Mouse (Mus musculus): Measurements from ENCODE around the gene Capns1.
"Not testable (repeated sequence)": the region's sequence is repeated elsewhere in the genome, so short reads cannot be mapped to it uniquely, and the experiment has no call there.

Gene Capns1

DNA sequence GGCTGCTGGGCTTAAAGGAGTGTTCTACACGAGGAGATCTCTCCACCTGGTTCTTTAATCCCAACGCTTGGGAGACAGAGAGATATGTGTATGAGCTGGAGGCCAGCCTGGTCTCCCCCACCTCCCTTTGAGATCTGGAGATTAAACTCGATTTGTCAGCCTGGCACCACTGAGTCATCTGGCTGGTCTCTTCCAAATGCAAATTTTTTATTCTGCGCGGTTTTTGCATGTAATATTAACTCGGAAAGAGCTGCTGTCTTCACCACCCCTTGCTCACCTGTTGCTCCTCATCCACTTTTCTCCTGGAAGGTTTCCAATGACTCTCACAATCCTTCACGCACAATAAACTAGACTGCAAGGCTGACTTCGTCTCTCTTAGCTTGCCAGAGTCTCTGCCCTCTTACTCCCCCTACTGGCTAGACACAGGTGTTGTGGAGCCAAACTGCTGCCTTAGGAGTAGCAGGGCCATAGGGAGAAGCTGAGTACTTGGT lies at the start of gene Capns1:
Gene Capns1 (minus strand): TSS at position 331 of the 491 bp plus-strand sequence.
- peak; percentile 67 for DNase-seq

- DNase-seq = not testable (repeated sequence)
Measured at GRCm38 (mm10) chr7:30237374-30237773, 38.8 kb upstream of the Capns1 start.

DNA sequence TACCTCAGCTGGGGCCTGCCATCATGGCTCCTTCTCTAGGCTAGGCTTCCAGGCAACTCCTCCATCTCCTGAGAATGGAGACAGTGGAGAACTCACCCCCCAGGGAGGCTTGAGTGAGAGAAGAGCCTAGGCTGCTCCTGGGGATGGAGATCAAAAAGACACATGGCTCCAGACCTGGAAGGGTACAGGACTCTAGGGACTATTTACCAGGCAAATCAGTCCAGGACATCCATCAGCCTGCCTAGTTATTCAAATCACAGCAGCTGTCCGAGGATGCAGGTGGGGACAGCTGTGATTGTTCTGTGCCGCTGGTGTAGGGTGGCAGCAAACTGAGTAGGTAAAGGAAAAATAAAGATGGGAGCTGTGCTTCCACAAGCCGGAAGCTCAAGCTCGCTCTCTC lies 37.0 kb upstream of the Capns1 start, which contains the start of gene Ovol3:
Gene Ovol3 (minus strand): TSS at position 101 of the 400 bp plus-strand sequence.
- no peak for DNase-seq

GRCm38 (mm10) chr7:30235091-30235490 lies 36.5 kb upstream of the Capns1 start:
- no peak for DNase-seq

GRCm38 (mm10) chr7:30234276-30234858 lies 35.8 kb upstream of the Capns1 start:
- DNase-seq = no peak

DNA sequence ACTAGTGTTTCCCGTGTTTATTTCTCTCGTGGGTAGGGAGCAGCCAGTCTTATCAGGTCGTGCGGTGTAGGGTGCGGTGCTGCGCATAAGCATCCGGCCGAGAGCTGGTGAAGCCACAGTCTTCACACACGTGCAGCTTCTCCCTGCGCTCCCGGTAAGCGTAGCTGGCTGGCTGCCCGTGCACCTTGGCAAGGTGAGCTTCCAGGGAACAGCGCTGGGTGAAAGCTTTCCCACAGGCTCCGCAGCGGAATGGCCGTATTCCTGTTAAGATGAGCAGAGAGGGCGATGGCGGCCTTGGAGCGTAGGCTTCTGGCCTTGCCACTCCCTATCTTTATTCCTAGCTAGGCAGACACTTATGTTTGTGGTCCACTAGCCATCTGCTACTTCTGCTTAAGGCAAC lies 34.8 kb upstream of the Capns1 start:
- DNase-seq = peak; percentile 47

GRCm38 (mm10) chr7:30232631-30233148 lies 34.1 kb upstream of the Capns1 start:
- DNase-seq = peak; percentile 67

GRCm38 (mm10) chr7:30231669-30232454 lies 33.3 kb upstream of the Capns1 start, which contains the start of the genes Polr2i and Tbcb:
Gene Polr2i (plus strand): TSS chr7:30231948.
Gene Tbcb (minus strand): TSS chr7:30232272.
- DNase-seq = peak; percentile 98

GRCm38 (mm10) chr7:30231328-30231668 lies 32.7 kb upstream of the Capns1 start:
- DNase-seq = no peak

GRCm38 (mm10) chr7:30224206-30224605 lies 25.6 kb upstream of the Capns1 start:
- no peak for DNase-seq

- DNase-seq = no peak
Measured at GRCm38 (mm10) chr7:30222205-30222604, 23.6 kb upstream of the Capns1 start.

DNA sequence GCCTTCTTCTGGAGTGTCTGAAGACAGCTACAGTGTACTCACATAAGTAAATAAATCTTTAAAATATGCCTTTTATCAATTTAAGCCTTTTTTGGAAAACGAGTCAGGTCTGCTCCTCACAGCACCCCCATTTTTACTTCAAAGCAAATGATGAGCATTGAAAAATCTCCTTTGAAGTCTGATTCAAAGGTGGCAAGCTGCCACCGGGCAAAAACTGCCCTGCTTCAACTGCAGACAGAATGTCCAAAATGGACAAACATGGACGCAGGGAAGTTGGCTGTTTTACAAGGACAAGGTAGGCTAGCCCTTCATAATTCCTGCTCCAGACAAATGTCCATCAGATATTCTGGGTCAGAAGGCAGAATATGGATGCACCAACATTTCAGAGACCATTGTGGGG lies 22.8 kb upstream of the Capns1 start:
- DNase-seq = no peak

GRCm38 (mm10) chr7:30220008-30220356 lies 21.4 kb upstream of the Capns1 start:
- no peak for DNase-seq

GRCm38 (mm10) chr7:30219293-30220007 lies 20.8 kb upstream of the Capns1 start:
- no peak for DNase-seq

DNA sequence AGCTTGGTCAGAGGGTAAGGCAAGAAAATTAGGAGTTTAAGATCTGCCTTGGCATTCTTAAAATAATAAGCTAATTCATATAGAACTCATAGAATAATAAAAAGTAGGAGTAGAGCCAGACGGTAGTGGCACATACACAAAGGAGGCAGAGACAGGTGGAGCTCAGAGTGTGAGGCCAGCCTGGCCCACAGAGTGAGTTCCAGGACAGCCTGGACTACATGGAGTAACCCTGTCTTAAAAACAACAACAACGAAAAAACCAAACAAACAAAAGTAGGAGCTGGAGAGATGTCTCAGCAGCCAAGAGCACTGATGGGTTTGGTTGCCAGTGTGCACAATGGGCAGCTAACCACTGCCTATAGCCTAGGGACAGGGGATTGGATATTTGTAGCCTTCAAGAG lies 18.7 kb upstream of the Capns1 start:
- no peak for DNase-seq

DNA sequence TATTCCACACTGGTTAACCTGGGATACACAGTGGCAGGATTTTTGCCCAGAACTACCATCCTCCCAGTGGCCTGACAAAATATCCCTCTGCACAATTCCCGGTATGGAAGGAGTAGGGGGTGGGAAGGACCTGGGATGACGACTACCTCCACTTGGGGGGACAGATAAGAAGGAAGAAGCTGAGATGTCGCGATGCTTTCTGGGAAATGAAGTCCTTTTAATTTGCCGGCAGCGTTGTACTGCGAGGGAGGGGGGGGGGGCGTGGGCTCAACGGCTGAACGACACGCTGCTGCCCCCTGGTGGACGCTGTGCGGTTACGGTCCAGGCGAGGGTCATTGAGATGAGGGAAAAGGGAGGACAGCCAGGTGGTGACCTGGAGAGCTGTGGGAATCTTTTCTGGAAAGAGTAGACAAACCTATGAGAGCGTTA lies 18.1 kb upstream of the Capns1 start:
- peak; percentile 82 for DNase-seq

GRCm38 (mm10) chr7:30215875-30216274 lies 17.3 kb upstream of the Capns1 start:
- no peak for DNase-seq

DNA sequence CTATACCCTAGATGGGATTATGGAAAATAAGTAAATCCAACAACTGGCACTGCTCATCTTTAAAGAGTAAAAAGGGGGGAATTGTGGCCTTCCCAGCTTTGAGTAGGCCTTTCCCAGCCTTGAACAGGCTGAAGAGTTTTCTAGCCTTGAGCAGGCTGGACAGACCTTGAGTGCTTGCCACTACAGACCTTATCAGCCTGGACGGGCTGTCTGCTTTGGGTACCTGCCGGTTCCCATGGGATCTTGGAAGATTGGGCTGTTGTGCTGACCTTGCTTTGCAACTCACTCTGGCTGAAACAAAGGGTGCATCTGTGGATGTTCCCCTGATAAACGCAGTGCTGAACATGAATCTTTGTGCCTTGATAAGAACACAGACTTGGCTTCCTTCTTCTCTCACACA lies 15.3 kb upstream of the Capns1 start:
- DNase-seq = no peak

DNA sequence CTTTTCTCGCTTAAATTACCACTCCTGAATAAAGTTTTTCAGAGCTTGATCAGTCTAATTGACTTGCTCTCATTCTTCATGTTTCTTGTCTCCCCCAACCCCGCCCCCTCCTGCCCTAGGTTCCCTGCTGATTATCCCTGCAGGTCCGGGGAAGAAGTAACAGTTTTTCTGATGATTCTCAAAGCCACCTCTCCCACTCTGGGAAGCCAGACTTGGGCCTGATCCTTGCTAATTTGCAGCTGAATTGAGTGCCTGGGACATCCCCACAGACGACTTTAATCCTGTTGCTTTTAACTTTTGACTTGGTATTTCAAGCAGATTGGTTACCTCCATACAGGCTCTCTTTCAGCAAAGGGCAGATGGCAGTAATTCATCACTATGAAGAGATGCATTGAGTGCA lies 12.4 kb upstream of the Capns1 start:
- DNase-seq = no peak

- not testable (repeated sequence) for DNase-seq
Measured at GRCm38 (mm10) chr7:30206364-30206763, 7.8 kb upstream of the Capns1 start.

GRCm38 (mm10) chr7:30205383-30205782 lies 6.8 kb upstream of the Capns1 start:
- DNase-seq = peak; percentile 81

- DNase-seq = no peak
Measured at GRCm38 (mm10) chr7:30204380-30204779, 5.8 kb upstream of the Capns1 start.

Measured in cerebellum, adult 8-10 months (tissue).